Mouse (Mus musculus) embryonic facial prominence, embryonic 10.5 days (tissue): ENCODE results near the gene Ush1c. TPM values are rescaled to one million over a fixed set of nuclear protein-coding genes. Genes with fewer than 3 reads are reported as not detected.
A peak's percentile ranks its signal among the peaks of the same experiment; 100 is the strongest.
"Not testable (repeated sequence)": the region's sequence is repeated elsewhere in the genome, so short reads cannot be mapped to it uniquely, and the experiment has no call there.

Experiments used
- DNase-seq: peaks from one replicate; pipeline ENCODE4 v3.0.0-alpha.2; 2017; ENCODE audit warnings: low spot score
- H3K27ac ChIP-seq: fragments of 300-500 bp; sonication (generic); replicated peaks from 2 replicates; pipeline ENCODE4 v1.5.1; 2016; ENCODE audit warnings: mild to moderate bottlenecking
- H3K27me3 ChIP-seq: fragments of 300-500 bp; sonication (generic); replicated peaks from 2 replicates; pipeline ENCODE4 v1.6.1; 2016; ENCODE audit warnings: low read depth, mild to moderate bottlenecking; ENCODE audit not compliant: poor library complexity, severe bottlenecking
- H3K36me3 ChIP-seq: fragments of 300-500 bp; sonication (generic); replicated peaks from 2 replicates; pipeline ENCODE4 v1.6.1; 2016; ENCODE audit warnings: mild to moderate bottlenecking, moderate library complexity
- H3K4me1 ChIP-seq: fragments of 300-500 bp; sonication (generic); 2 replicates; pipeline ENCODE4 v1.6.1; 2016
- H3K4me3 ChIP-seq: fragments of 300-500 bp; sonication (generic); 2 replicates; pipeline ENCODE4 v1.5.1; 2016; ENCODE audit warnings: mild to moderate bottlenecking, moderate library complexity
- H3K9me3 ChIP-seq: fragments of 300-500 bp; sonication (generic); 2 replicates; pipeline ENCODE4 v1.6.1; 2016; ENCODE audit warnings: mild to moderate bottlenecking
- WGBS: fragments of 180-500 bp; shearing (Covaris S2); methylation state at CpG from one replicate; pipeline ENCODE4 v1.1.7; 2016; 5-methylcytosine and 5-hydroxymethylcytosine counted together
- polyA plus RNA-seq: library from polyadenylated mRNA; unstranded; fragments of >200 nt; fragmentation: Nextera tagmentation; extraction: Ambion mirVana; gene quantifications from 2 replicates; pipeline ENCODE4 v1.2.1, GENCODE M21; 2016

The Ush1c gene
- polyA plus RNA-seq, 1 experiment from 2014 or later: 4.4 TPM

GRCm38 (mm10) chr7:46201649-46202048, 36.7 kb downstream of the Ush1c start:
- Histone ChIP-seq H3K9me3 (no peaks in the 10 kb centered on the region), H3K27ac (peak overlapping the region; percentile 75), H3K36me3 (no peaks in the 10 kb centered on the region), H3K4me3 (peak overlapping the region; percentile 41), H3K4me1 (peaks cover 37% of the 10 kb centered on the region), H3K27me3 (0 out of 2 replicates have a peak, but pooled peaks cover 7% of the 10 kb centered on the region)
- 10% methylated on average over 14 of the region's 14 CpGs for WGBS
- peak; percentile 78 for DNase-seq

GRCm38 (mm10) chr7:46200021-46200420, 38.3 kb downstream of the Ush1c start:
- H3K27ac ChIP-seq: no peak overlapping the region
- no peak for DNase-seq
- WGBS: 65% methylated on average over 6 of the region's 6 CpGs
- H3K36me3 ChIP-seq: no peaks in the 10 kb centered on the region
- H3K4me3 ChIP-seq: no peak overlapping the region
- 0 out of 2 replicates have a peak, but pooled peaks cover 7% of the 10 kb centered on the region for H3K27me3 ChIP-seq
- no peaks in the 10 kb centered on the region for H3K9me3 ChIP-seq
- peaks cover 37% of the 10 kb centered on the region for H3K4me1 ChIP-seq

- Histone ChIP-seq H3K27me3 (0 out of 2 replicates have a peak, but pooled peaks cover 4% of the 10 kb centered on the region), H3K36me3 (no peaks in the 10 kb centered on the region), H3K4me3 (no peak overlapping the region), H3K27ac (no peak overlapping the region), H3K9me3 (no peaks in the 10 kb centered on the region), H3K4me1 (peaks cover 4% of the 10 kb centered on the region; the same call in 1 of the 2 replicates)
- no peak for DNase-seq
- WGBS: 80% methylated on average over 5 of the region's 5 CpGs
These were observed 42.9 kb downstream of the Ush1c start for GRCm38 (mm10) chr7:46195356-46195755.

GRCm38 (mm10) chr7:46184232-46184631, 54.1 kb downstream of the Ush1c start:
- DNase-seq: no peak
- Histone ChIP-seq H3K9me3 (no peaks in the 10 kb centered on the region), H3K27ac (no peak overlapping the region), H3K27me3 (peaks cover 32% of the 10 kb centered on the region), H3K4me1 (peaks cover 9% of the 10 kb centered on the region), H3K4me3 (no peak overlapping the region), H3K36me3 (no peaks in the 10 kb centered on the region)

GRCm38 (mm10) chr7:46181590-46181989, 56.7 kb downstream of the Ush1c start:
- Histone ChIP-seq H3K36me3 (no peaks in the 10 kb centered on the region), H3K27me3 (peaks cover 59% of the 10 kb centered on the region), H3K27ac (no peak overlapping the region), H3K9me3 (no peaks in the 10 kb centered on the region), H3K4me3 (no peak overlapping the region), H3K4me1 (peaks cover 11% of the 10 kb centered on the region)
- DNase-seq: peak; percentile 59
- WGBS: 6% methylated on average over 3 of the region's 3 CpGs

GRCm38 (mm10) chr7:46179431-46180275, 58.6 kb downstream of the Ush1c start, which contains the start of gene Abcc8:
Gene Abcc8 (minus strand): TSS chr7:46180033.
- DNase-seq: peak; percentile 50
- peaks cover 11% of the 10 kb centered on the region for H3K4me1 ChIP-seq
- no peak within 1 kb of the TSS; the same call in 1 of the 2 replicates for H3K27ac ChIP-seq
- H3K4me3 ChIP-seq: peak within 1 kb of the TSS; percentile 63
- H3K36me3 ChIP-seq: no peaks in the 10 kb centered on the region
- peaks cover 61% of the 10 kb centered on the region for H3K27me3 ChIP-seq
- under 1% methylated on average over 67 of the region's 75 CpGs for WGBS
- no peaks in the 10 kb centered on the region for H3K9me3 ChIP-seq

GRCm38 (mm10) chr7:46168980-46169379, 69.3 kb downstream of the Ush1c start:
- H3K4me1 ChIP-seq, DNase-seq, H3K27ac ChIP-seq, H3K9me3 ChIP-seq, H3K36me3 ChIP-seq, H3K4me3 ChIP-seq, H3K27me3 ChIP-seq: not testable (repeated sequence)
- 91% methylated on average over 1 of the region's 1 CpGs for WGBS

GRCm38 (mm10) chr7:46168402-46168801, 69.9 kb downstream of the Ush1c start:
- DNase-seq: no peak
- no peak overlapping the region for H3K27ac ChIP-seq
- H3K4me1 ChIP-seq: no peaks in the 10 kb centered on the region
- H3K36me3 ChIP-seq: no peaks in the 10 kb centered on the region
- no peaks in the 10 kb centered on the region for H3K27me3 ChIP-seq
- WGBS: 91% methylated on average over 6 of the region's 6 CpGs
- H3K4me3 ChIP-seq: no peak overlapping the region
- H3K9me3 ChIP-seq: no peaks in the 10 kb centered on the region

- Histone ChIP-seq H3K9me3 (no peaks in the 10 kb centered on the region), H3K27me3 (no peaks in the 10 kb centered on the region; the same call in 1 of the 2 replicates), H3K36me3 (no peaks in the 10 kb centered on the region), H3K27ac (no peak overlapping the region), H3K4me3 (no peak overlapping the region), H3K4me1 (no peaks in the 10 kb centered on the region)
- DNase-seq: no peak
- 91% methylated on average over 7 of the region's 7 CpGs for WGBS
These were observed 70.4 kb downstream of the Ush1c start for GRCm38 (mm10) chr7:46167901-46168300.

- peaks cover 7% of the 10 kb centered on the region; the same call in 1 of the 2 replicates for H3K4me1 ChIP-seq
- 94% methylated on average over 11 of the region's 11 CpGs for WGBS
- no peak overlapping the region for H3K27ac ChIP-seq
- H3K4me3 ChIP-seq: no peak overlapping the region
- H3K27me3 ChIP-seq: no peaks in the 10 kb centered on the region; the same call in 1 of the 2 replicates
- DNase-seq: no peak
- no peaks in the 10 kb centered on the region for H3K36me3 ChIP-seq
- no peaks in the 10 kb centered on the region for H3K9me3 ChIP-seq
These were observed 72.4 kb downstream of the Ush1c start for GRCm38 (mm10) chr7:46165876-46166275.

- H3K9me3 ChIP-seq: no peaks in the 10 kb centered on the region
- H3K27ac ChIP-seq: no peak overlapping the region
- peaks cover 7% of the 10 kb centered on the region; the same call in 1 of the 2 replicates for H3K4me1 ChIP-seq
- H3K4me3 ChIP-seq: no peak overlapping the region
- no peak for DNase-seq
- 86% methylated on average over 5 of the region's 5 CpGs for WGBS
- H3K27me3 ChIP-seq: no peaks in the 10 kb centered on the region; the same call in 1 of the 2 replicates
- H3K36me3 ChIP-seq: no peaks in the 10 kb centered on the region
These were observed 75.6 kb downstream of the Ush1c start for GRCm38 (mm10) chr7:46162731-46163130.

- DNase-seq: no peak
- Histone ChIP-seq H3K27ac (no peak overlapping the region), H3K27me3 (no peaks in the 10 kb centered on the region; the same call in 1 of the 2 replicates), H3K9me3 (no peaks in the 10 kb centered on the region), H3K36me3 (no peaks in the 10 kb centered on the region), H3K4me1 (peaks cover 7% of the 10 kb centered on the region; the same call in 1 of the 2 replicates), H3K4me3 (no peak overlapping the region)
- WGBS: 72% methylated on average over 11 of the region's 11 CpGs
These were observed 76.1 kb downstream of the Ush1c start for GRCm38 (mm10) chr7:46162132-46162727.
